Mouse (Mus musculus) limb, embryonic 14.5 days (tissue): Measurements from ENCODE around the gene Tmem33. TPM values are rescaled to one million over a fixed set of nuclear protein-coding genes. Genes with fewer than 3 reads are reported as not detected.

Experiments
- ATAC-seq: fragments of 200-750 bp; cut with Nextera tagmentation; 2 replicates; pipeline ENCODE4 v1.8.0; 2017; ENCODE audit warnings: low read depth, moderate number of reproducible peaks, moderate TSS enrichment; ENCODE audit not compliant: low FRiP score
- DNase-seq: peaks from one replicate; pipeline ENCODE4 v3.0.0-alpha.2; 2015; ENCODE audit warnings: low spot score
- H3K27ac ChIP-seq: fragments of 300-500 bp; sonication (generic); replicated peaks from 2 replicates; pipeline ENCODE4 v1.5.1; 2014; ENCODE audit warnings: low read depth, mild to moderate bottlenecking, low read length, moderate library complexity, mixed read lengths
- H3K27me3 ChIP-seq: fragments of 300-500 bp; sonication (generic); 2 replicates; pipeline ENCODE4 v1.6.1; 2014; ENCODE audit warnings: low read length, mixed read lengths; ENCODE audit not compliant: control insufficient read depth, insufficient read depth
- H3K36me3 ChIP-seq: fragments of 300-500 bp; sonication (generic); 2 replicates; pipeline ENCODE4 v1.6.1; 2014; ENCODE audit warnings: mild to moderate bottlenecking, low read length, moderate library complexity, mixed read lengths; ENCODE audit not compliant: control insufficient read depth, insufficient read depth
- H3K4me1 ChIP-seq: fragments of 300-500 bp; sonication (generic); 2 replicates; pipeline ENCODE4 v1.6.1; 2014; ENCODE audit warnings: antibody characterized with exemption, low read length, mixed read lengths; ENCODE audit not compliant: control insufficient read depth, insufficient read depth
- H3K4me2 ChIP-seq: fragments of 300-500 bp; sonication (generic); replicated peaks from 2 replicates; pipeline ENCODE4 v1.6.1; 2014; ENCODE audit warnings: low read depth, mild to moderate bottlenecking, low read length, moderate library complexity; ENCODE audit not compliant: severe bottlenecking
- H3K4me3 ChIP-seq: fragments of 300-500 bp; sonication (generic); replicated peaks from 2 replicates; pipeline ENCODE4 v1.5.1; 2014; ENCODE audit warnings: low read length
- H3K9ac ChIP-seq: fragments of 300-500 bp; sonication (generic); 2 replicates; pipeline ENCODE4 v1.6.1; 2014; ENCODE audit warnings: mild to moderate bottlenecking, low read depth, low read length, moderate library complexity; ENCODE audit not compliant: severe bottlenecking
- H3K9me3 ChIP-seq: fragments of 300-500 bp; sonication (generic); 2 replicates; pipeline ENCODE4 v1.6.1; 2016; ENCODE audit warnings: low read length; ENCODE audit not compliant: control insufficient read depth
- POLR2A ChIP-seq: fragments of 200-500 bp; IDR thresholded peaks from 2 replicates; pipeline ENCODE4 v1.8.0; 2012; ENCODE audit warnings: inconsistent platforms, mild to moderate bottlenecking, moderate library complexity, borderline replicate concordance; ENCODE audit not compliant: insufficient read depth, insufficient read length; ENCODE audit errors: extremely low read depth
- WGBS: fragments of 180-500 bp; shearing (Covaris S2); extraction: QIAGEN DNeasy Blood & Tissue Kit; methylation state at CpG from one replicate; pipeline ENCODE4 v1.1.7; 2014; 5-methylcytosine and 5-hydroxymethylcytosine counted together
- polyA plus RNA-seq, 2 experiments: library from polyadenylated mRNA; depleted of rRNA in 1 of 2; stranded (reverse) in 1 of 2; unstranded in 1 of 2; fragments of >200 nt; fragmentation: Nextera tagmentation in 1 of 2; extraction: Ambion mirVana in 1 of 2; gene quantifications; 2 replicates each; pipeline versions ENCODE4 v1.2.1 to v1.2.3; 2012 to 2014

Gene Tmem33
- 55.4 and 84.5 TPM in 2 replicates for polyA plus RNA-seq (2012; rRNA removed)
- polyA plus RNA-seq (2014; fragmentation: Nextera tagmentation; extraction: Ambion mirVana): 72.6 and 77.5 TPM in 2 replicates

DNA sequence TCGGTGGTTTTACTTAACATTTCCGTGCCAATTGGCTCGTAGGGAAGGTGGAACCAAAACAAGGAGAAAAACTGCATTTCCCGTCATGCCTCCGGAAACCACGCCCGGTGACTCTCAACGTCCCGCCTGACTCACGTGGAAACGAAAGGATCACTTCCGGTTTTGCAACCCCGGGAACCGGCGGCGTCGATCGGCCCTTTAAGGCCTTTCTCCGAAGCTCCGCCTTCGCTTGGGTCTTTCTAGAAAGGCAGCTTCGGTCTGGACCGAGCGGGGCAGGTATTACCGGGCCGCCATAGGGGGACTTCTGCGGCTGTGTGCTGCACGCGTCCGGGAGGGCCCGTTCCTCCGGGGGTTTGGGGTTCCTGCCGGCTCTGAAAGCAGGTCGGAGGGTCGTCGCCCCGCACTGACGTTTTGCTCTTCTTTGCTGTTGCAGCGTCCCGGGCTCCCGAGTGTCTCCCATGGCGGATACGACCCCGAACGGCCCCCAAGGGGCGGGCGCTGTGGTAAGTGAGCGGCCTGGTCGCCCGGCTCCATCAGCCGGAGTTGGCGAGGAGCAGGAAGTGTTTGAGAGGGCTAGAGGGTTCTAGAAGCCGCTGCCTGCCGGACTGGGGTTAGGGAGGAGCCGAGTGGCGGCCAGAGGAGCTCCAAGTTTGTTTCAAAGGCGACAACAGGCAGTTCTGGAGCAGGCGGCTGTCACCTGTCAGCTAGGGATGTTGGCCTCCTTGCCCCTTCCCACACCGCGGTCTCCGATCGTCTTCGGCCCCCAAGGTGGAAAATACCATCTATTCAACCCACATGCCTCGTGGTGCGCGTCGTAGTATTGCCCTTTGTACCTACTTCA lies at the start of gene Tmem33:
Gene Tmem33, plus strand, starts transcription at position 35 of the 841 bp plus-strand sequence.
- H3K4me1 ChIP-seq: peaks cover 7% of the 10 kb centered on the region; the same call in 1 of the 2 replicates
- H3K27ac ChIP-seq: peak within 1 kb of the TSS; percentile 89
- peak within 1 kb of the TSS; percentile 78 for H3K4me3 ChIP-seq
- TF ChIP-seq POLR2A: no peak
- peak; percentile 95 for DNase-seq
- no peaks in the 10 kb centered on the region for H3K27me3 ChIP-seq
- H3K9me3 ChIP-seq: no peaks in the 10 kb centered on the region
- peak within 1 kb of the TSS; percentile 76 for H3K4me2 ChIP-seq
- ATAC-seq: peak; percentile 93
- peak within 1 kb of the TSS; percentile 82 for H3K9ac ChIP-seq
- peaks cover 24% of the 10 kb centered on the region for H3K36me3 ChIP-seq
- under 1% methylated on average over 67 of the region's 67 CpGs for WGBS

- no peaks in the 10 kb centered on the region for H3K9me3 ChIP-seq
- H3K9ac ChIP-seq: no peak overlapping the region
- no peaks in the 10 kb centered on the region for H3K4me1 ChIP-seq
- no peak overlapping the region for H3K27ac ChIP-seq
- ATAC-seq (no peak), DNase-seq (no peak)
- no peak overlapping the region for H3K4me3 ChIP-seq
- no peaks in the 10 kb centered on the region for H3K36me3 ChIP-seq
- no peak for TF ChIP-seq POLR2A
- WGBS: 14% methylated on average over 5 of the region's 5 CpGs
- no peak overlapping the region for H3K4me2 ChIP-seq
- H3K27me3 ChIP-seq: peaks cover 53% of the 10 kb centered on the region
These were observed 47.2 kb upstream of the Tmem33 start for GRCm38 (mm10) chr5:67213168-67213567.

- no peaks in the 10 kb centered on the region for H3K4me1 ChIP-seq
- peak overlapping the region; percentile 43 for H3K4me2 ChIP-seq
- DNase-seq: no peak
These were observed 45.0 kb upstream of the Tmem33 start for GRCm38 (mm10) chr5:67215121-67216030.

GRCm38 (mm10) chr5:67216031-67216778 lies 44.2 kb upstream of the Tmem33 start:
- Histone ChIP-seq H3K36me3 (no peaks in the 10 kb centered on the region), H3K4me2 (peak overlapping the region; percentile 43), H3K4me1 (no peaks in the 10 kb centered on the region), H3K27me3 (peaks cover 84% of the 10 kb centered on the region), H3K9ac (no peak overlapping the region), H3K9me3 (no peaks in the 10 kb centered on the region), H3K4me3 (peak overlapping the region; percentile 20), H3K27ac (no peak overlapping the region)
- WGBS: 2% methylated on average over 49 of the region's 49 CpGs
- DNase-seq (no peak), ATAC-seq (no peak)
- no peak for TF ChIP-seq POLR2A

More at GRCm38 (mm10) chr5:67215121-67216030, 45.0 kb upstream of the Tmem33 start:
- Histone ChIP-seq H3K36me3 (no peaks in the 10 kb centered on the region), H3K27ac (no peak overlapping the region), H3K9ac (no peak overlapping the region), H3K27me3 (peaks cover 75% of the 10 kb centered on the region), H3K4me3 (peak overlapping the region; percentile 20), H3K9me3 (no peaks in the 10 kb centered on the region)
- TF ChIP-seq POLR2A: no peak
- 1% methylated on average over 28 of the region's 28 CpGs for WGBS
- no peak; the same call in 1 of the 2 replicates for ATAC-seq
